Mouse (Mus musculus) MEL (cell line): ENCODE data around the gene Chpf. TPM values are rescaled to one million over a fixed set of nuclear protein-coding genes. Genes with fewer than 3 reads are reported as not detected.

Source experiments
- DNase-seq: peaks from one replicate; pipeline ENCODE4 v3.0.0; 2011; ENCODE audit warnings: low read depth, low spot score
- H3K27ac ChIP-seq: 2 replicates; pipeline ENCODE4 v1.5.1; 2012; ENCODE audit warnings: low read depth, mild to moderate bottlenecking, control low read depth, low read length, moderate library complexity; ENCODE audit not compliant: control insufficient read depth
- H3K27me3 ChIP-seq, 2 experiments: fragments of 150-350 bp in 1 of 2; sonication (generic) in 1 of 2; 2 replicates each; pipeline ENCODE4 v1.6.1; 2012; ENCODE audit warnings: low read length in 2 of 2, mild to moderate bottlenecking in 2 of 2, improper control_type of control experiment in 1 of 2, moderate library complexity in 1 of 2; ENCODE audit not compliant: insufficient read depth in 2 of 2, control insufficient read depth in 1 of 2
- H3K36me3 ChIP-seq, 2 experiments: 2 replicates each; pipeline ENCODE4 v1.6.1; 2012 to 2014; ENCODE audit warnings: low read length in 2 of 2, improper control_type of control experiment in 1 of 2, inconsistent platforms in 1 of 2, mild to moderate bottlenecking in 1 of 2; ENCODE audit not compliant: insufficient read depth in 2 of 2, control insufficient read depth in 1 of 2
- H3K4me1 ChIP-seq, 2 experiments: fragments of 150-350 bp in 1 of 2; sonication (generic) in 1 of 2; 2 replicates each; pipeline ENCODE4 v1.6.1; 2012; ENCODE audit warnings: low read length in 2 of 2, improper control_type of control experiment in 1 of 2, mild to moderate bottlenecking in 1 of 2; ENCODE audit not compliant: insufficient read depth in 2 of 2, control insufficient read depth in 1 of 2
- H3K4me3 ChIP-seq, 2 experiments: fragments of 150-350 bp in 1 of 2; sonication (generic) in 1 of 2; 2 replicates each; pipeline ENCODE4 v1.5.1; 2012; ENCODE audit warnings: low read depth in 2 of 2, low read length in 2 of 2, mild to moderate bottlenecking in 2 of 2, moderate library complexity in 2 of 2, control low read depth in 1 of 2, improper control_type of control experiment in 1 of 2; ENCODE audit not compliant: control insufficient read depth in 1 of 2, insufficient read depth in 1 of 2
- H3K79me2 ChIP-seq: 2 replicates; pipeline ENCODE4 v1.6.1; 2012; ENCODE audit warnings: mild to moderate bottlenecking, low read length, moderate library complexity; ENCODE audit not compliant: control insufficient read depth, poor library complexity, insufficient read depth
- H3K9ac ChIP-seq: 2 replicates; pipeline ENCODE4 v1.6.1; 2012; ENCODE audit warnings: low read depth, mild to moderate bottlenecking, control low read depth, low read length, moderate library complexity; ENCODE audit not compliant: control insufficient read depth, poor library complexity, severe bottlenecking
- H3K9me3 ChIP-seq: fragments of 150-350 bp; sonication (generic); replicated peaks from 2 replicates; pipeline ENCODE4 v1.6.1; 2012; ENCODE audit warnings: mild to moderate bottlenecking, low read length, improper control_type of control experiment, moderate library complexity; ENCODE audit not compliant: insufficient read depth
- CHD1 ChIP-seq: IDR thresholded peaks from 2 replicates; pipeline ENCODE4 v1.6.1; 2012; ENCODE audit warnings: low read depth, mild to moderate bottlenecking, inconsistent platforms, low read length, improper control_type of control experiment
- CHD2 ChIP-seq: IDR thresholded peaks from 2 replicates; pipeline ENCODE4 v1.6.1; 2011; ENCODE audit warnings: low read length, improper control_type of control experiment
- CTCF ChIP-seq, 3 experiments: IDR thresholded peaks in 2 of 3; conservative IDR thresholded peaks in 1 of 3; 2 replicates each; pipeline ENCODE4 v1.5.1; 2011 to 2012; ENCODE audit warnings: low read length in 3 of 3, low read depth in 2 of 3, mild to moderate bottlenecking in 2 of 3, improper control_type of control experiment in 1 of 3, inconsistent platforms in 1 of 3, mixed read lengths in 1 of 3, moderate library complexity in 1 of 3; ENCODE audit not compliant: control insufficient read depth in 1 of 3, insufficient read depth in 1 of 3, poor library complexity in 1 of 3, severe bottlenecking in 1 of 3
- E2F4 ChIP-seq: IDR thresholded peaks from 2 replicates; pipeline ENCODE4 v1.6.1; 2011; ENCODE audit warnings: low read depth, low read length, improper control_type of control experiment, borderline replicate concordance
- ELF1 ChIP-seq: IDR thresholded peaks from 2 replicates; pipeline ENCODE4 v1.6.1; 2014; ENCODE audit warnings: low read depth, mild to moderate bottlenecking, inconsistent platforms, low read length, improper control_type of control experiment, moderate library complexity
- EP300 ChIP-seq, 2 experiments: IDR thresholded peaks; 2 replicates each; pipeline ENCODE4 v1.6.1; 2011; ENCODE audit warnings: improper control_type of control experiment in 2 of 2, low read length in 2 of 2, low read depth in 1 of 2, mild to moderate bottlenecking in 1 of 2
- GABPA ChIP-seq: IDR thresholded peaks from 2 replicates; pipeline ENCODE4 v1.6.1; 2012; ENCODE audit warnings: low read depth, mild to moderate bottlenecking, inconsistent platforms, low read length, improper control_type of control experiment, moderate library complexity
- GATA1 ChIP-seq: IDR thresholded peaks from 2 replicates; pipeline ENCODE4 v1.6.1; 2011; ENCODE audit warnings: low read depth, low read length, improper control_type of control experiment
- JUND ChIP-seq: IDR thresholded peaks from 2 replicates; pipeline ENCODE4 v1.6.1; 2011; ENCODE audit warnings: low read depth, mild to moderate bottlenecking, improper control_type of control experiment, low read length
- KAT2A ChIP-seq: conservative IDR thresholded peaks from 2 replicates; pipeline ENCODE4 v1.6.1; 2012; ENCODE audit warnings: low read depth, low read length, improper control_type of control experiment, inconsistent platforms
- MAX ChIP-seq: IDR thresholded peaks from 2 replicates; pipeline ENCODE4 v1.6.1; 2011; ENCODE audit warnings: low read length, improper control_type of control experiment
- MXI1 ChIP-seq: IDR thresholded peaks from 2 replicates; pipeline ENCODE4 v1.6.1; 2011; ENCODE audit warnings: mild to moderate bottlenecking, low read depth, low read length, improper control_type of control experiment
- MYB ChIP-seq: IDR thresholded peaks from 2 replicates; pipeline ENCODE4 v1.6.1; 2011; ENCODE audit warnings: mild to moderate bottlenecking, low read depth, low read length, improper control_type of control experiment
- MYC ChIP-seq: IDR thresholded peaks from 2 replicates; pipeline ENCODE4 v1.6.1; 2011; ENCODE audit warnings: low read depth, mild to moderate bottlenecking, low read length, improper control_type of control experiment, moderate library complexity
- POLR2AphosphoS5 ChIP-seq: IDR thresholded peaks from 2 replicates; pipeline ENCODE4 v1.6.1; 2012; ENCODE audit warnings: low read depth, borderline replicate concordance, mild to moderate bottlenecking, inconsistent platforms, low read length, moderate library complexity, mixed read lengths
- SIN3A ChIP-seq: IDR thresholded peaks from 2 replicates; pipeline ENCODE4 v1.6.1; 2012; ENCODE audit warnings: low read length, improper control_type of control experiment, inconsistent platforms
- SMC3 ChIP-seq: IDR thresholded peaks from 2 replicates; pipeline ENCODE4 v1.6.1; 2011; ENCODE audit warnings: low read depth, low read length, improper control_type of control experiment
- TAL1 ChIP-seq: IDR thresholded peaks from 2 replicates; pipeline ENCODE4 v1.6.1; 2012; ENCODE audit warnings: mild to moderate bottlenecking, inconsistent platforms, low read length, moderate library complexity, mixed read lengths
- TBP ChIP-seq: IDR thresholded peaks from 2 replicates; pipeline ENCODE4 v1.8.0; 2011; ENCODE audit warnings: low read depth, low read length, improper control_type of control experiment
- TCF12 ChIP-seq: IDR thresholded peaks from 2 replicates; pipeline ENCODE4 v1.6.1; 2014; ENCODE audit warnings: low read depth, mild to moderate bottlenecking, inconsistent platforms, low read length, improper control_type of control experiment, moderate library complexity
- UBTF ChIP-seq: IDR thresholded peaks from 2 replicates; pipeline ENCODE4 v1.6.1; 2012; ENCODE audit warnings: low read depth, mild to moderate bottlenecking, inconsistent platforms, low read length, improper control_type of control experiment, moderate library complexity, borderline replicate concordance; ENCODE audit not compliant: insufficient read depth
- USF1 ChIP-seq: IDR thresholded peaks from 2 replicates; pipeline ENCODE4 v1.6.1; 2014; ENCODE audit warnings: low read depth, mild to moderate bottlenecking, inconsistent platforms, low read length, improper control_type of control experiment, moderate library complexity
- USF2 ChIP-seq, 2 experiments: IDR thresholded peaks; 2 replicates each; pipeline ENCODE4 v1.6.1; 2011 to 2012; ENCODE audit warnings: improper control_type of control experiment in 2 of 2, low read length in 2 of 2, borderline replicate concordance in 1 of 2, inconsistent platforms in 1 of 2, low read depth in 1 of 2, mild to moderate bottlenecking in 1 of 2; ENCODE audit not compliant: insufficient read depth in 1 of 2
- ZC3H11A ChIP-seq: IDR thresholded peaks from 2 replicates; pipeline ENCODE4 v1.6.1; 2012; ENCODE audit warnings: low read depth, mild to moderate bottlenecking, inconsistent platforms, low read length, improper control_type of control experiment
- ZKSCAN1 ChIP-seq: IDR thresholded peaks from 2 replicates; pipeline ENCODE4 v1.6.1; 2012; ENCODE audit warnings: low read depth, mild to moderate bottlenecking, inconsistent platforms, low read length, improper control_type of control experiment, moderate library complexity
- ZMIZ1 ChIP-seq: IDR thresholded peaks from 2 replicates; pipeline ENCODE4 v1.6.1; 2012; ENCODE audit warnings: low read depth, mild to moderate bottlenecking, inconsistent platforms, low read length, improper control_type of control experiment, moderate library complexity
- polyA plus RNA-seq, 2 experiments: library from polyadenylated mRNA; stranded (reverse) in 1 of 2; unstranded in 1 of 2; fragments of >175 nt in 1 of 2; fragments of >200 nt in 1 of 2; gene quantifications; 2 replicates each; pipeline versions ENCODE4 v1.2.1 to v1.2.4; 2012; ENCODE audit warnings: low replicate concordance in 2 of 2, low read depth in 1 of 2; ENCODE audit not compliant: insufficient read length in 2 of 2, insufficient read depth in 1 of 2, missing spikeins in 1 of 2
- total RNA-seq: library from RNA; depleted of rRNA; stranded (reverse); fragments of 300-350 nt; gene quantifications from 2 replicates; pipeline ENCODE4 v1.2.3, GENCODE M21; 2012

Chpf gene
- total and polyA plus RNA-seq, 3 experiments, result 32.3 to 49.0 TPM; not detected in 1

DNA sequence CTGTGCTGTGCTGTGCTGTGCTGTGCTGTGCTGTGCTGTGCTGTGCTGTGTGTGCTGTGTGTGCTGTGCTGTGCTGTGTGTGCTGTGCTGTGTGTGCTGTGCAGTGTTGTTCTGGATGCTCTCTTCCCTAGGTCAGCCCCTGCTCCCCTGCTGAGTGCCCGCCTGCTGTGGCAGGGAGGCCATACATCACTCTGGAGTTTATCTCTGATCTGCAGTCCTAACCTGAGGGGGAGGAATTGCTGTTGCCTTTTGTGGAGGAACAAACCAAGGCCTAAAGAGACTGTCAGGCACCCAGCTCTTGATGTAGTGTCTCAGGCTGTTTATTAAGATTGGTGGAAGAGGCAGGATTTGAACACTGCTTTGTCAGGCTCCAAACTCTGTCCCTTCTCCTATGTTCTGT, 16.5 kb downstream of the Chpf start (continued):
- no peak for TF ChIP-seq MYC
- TF ChIP-seq SMC3, result no peak
- TF ChIP-seq POLR2AphosphoS5, result no peak
- no peak for TF ChIP-seq CHD2
- TF ChIP-seq TBP, result no peak
- TF ChIP-seq ZMIZ1, result no peak
- TF ChIP-seq CHD1, result no peak
- no peak for TF ChIP-seq USF1
- TF ChIP-seq ZKSCAN1, result no peak
- no peak for TF ChIP-seq JUND
- TF ChIP-seq UBTF, result no peak
- no peak for TF ChIP-seq MXI1
- no peak for TF ChIP-seq MAX

DNA sequence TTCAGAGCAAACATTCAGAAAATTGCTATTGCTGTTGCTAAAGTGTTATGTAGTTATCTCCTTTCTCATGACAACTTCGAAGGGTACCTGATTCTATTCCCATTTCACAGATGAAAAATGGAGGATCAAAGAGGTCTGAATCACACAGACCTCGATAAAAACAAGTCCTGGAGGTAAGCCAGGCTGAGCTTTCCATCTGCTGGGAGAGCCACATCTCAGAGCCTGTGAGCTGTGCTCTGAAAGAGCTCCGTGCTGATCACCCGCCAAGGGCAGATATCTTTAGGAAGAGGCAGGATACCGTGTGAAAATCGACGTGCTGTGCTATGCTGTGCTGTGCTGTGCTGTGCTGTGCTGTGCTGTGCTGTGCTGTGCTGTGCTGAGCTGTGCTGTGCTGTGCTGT, 18.8 kb downstream of the Chpf start:
- no peak for DNase-seq
- Histone ChIP-seq H3K36me3 (peaks cover 0 to 19% of the 10 kb centered on the region in 2 experiments; a peak in 2 of 4 replicates), H3K27me3 (no peaks in the 10 kb centered on the region), H3K4me3 (no peak overlapping the region), H3K27ac (no peak overlapping the region), H3K79me2 (no peaks in the 10 kb centered on the region), H3K4me1 (peaks cover 11 to 29% of the 10 kb centered on the region in 2 experiments), H3K9me3 (no peaks in the 10 kb centered on the region), H3K9ac (no peak overlapping the region)
- TF ChIP-seq MXI1, result no peak

DNA sequence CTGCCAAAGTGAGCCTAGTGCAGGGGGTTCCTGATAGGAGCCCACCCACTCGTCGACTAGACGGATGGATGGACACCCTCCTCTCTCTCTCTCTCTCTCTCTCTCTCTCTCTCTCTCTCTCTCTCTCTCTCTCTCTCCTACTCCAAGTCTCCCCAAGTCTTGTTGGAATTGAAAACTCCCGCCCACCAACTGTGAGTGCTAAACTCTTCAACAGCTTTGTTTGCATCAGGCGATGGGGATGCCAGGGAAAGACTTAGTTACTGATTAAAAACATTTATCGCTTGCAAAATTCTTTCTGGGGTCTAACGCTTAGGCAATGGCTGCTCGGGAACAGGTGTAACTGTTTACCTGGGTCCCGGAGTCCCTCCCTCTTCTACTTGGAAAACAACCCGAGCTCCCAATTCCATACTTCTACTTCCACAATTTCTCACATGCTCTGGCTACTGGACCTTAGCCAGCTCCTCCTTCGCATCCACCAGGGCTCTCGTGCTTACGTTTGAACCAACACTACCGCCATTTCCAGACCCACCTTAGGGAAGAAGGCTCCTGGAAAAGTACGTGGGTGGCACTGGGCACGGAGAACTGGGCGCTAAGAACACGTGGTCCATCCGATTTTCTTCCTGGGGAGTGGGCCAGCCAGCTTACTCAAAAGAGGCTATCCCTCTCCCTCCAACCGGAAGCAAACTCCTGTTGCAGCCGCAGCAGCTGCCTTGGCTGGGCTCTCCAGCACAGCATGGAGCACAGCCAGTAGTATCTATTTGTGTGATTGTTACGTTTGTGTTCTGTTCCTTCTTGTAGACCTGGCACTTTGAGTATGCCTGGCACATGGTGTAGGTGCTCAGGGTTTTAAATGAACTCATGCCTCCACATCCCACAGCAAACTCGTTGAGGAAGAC, 20.1 kb downstream of the Chpf start:
- Histone ChIP-seq H3K36me3 (peaks cover 0 to 11% of the 10 kb centered on the region in 2 experiments; a peak in 2 of 4 replicates), H3K9me3 (no peaks in the 10 kb centered on the region), H3K4me3 (no peak overlapping the region), H3K27ac (no peak overlapping the region), H3K27me3 (peaks cover 0 to 3% of the 10 kb centered on the region in 2 experiments; a peak in 2 of 4 replicates), H3K9ac (no peak overlapping the region), H3K79me2 (no peaks in the 10 kb centered on the region), H3K4me1 (peaks cover 8 to 17% of the 10 kb centered on the region in 2 experiments)
- TF ChIP-seq TCF12 (no peak), EP300 (IDR thresholded peaks at IDR 0.05; ENCODE audit: low read depth in 1 of 2, low read length in 2 of 2) (no peak), KAT2A (no peak), TAL1 (no peak), CHD2 (no peak), ELF1 (no peak), SIN3A (no peak), CTCF (IDR thresholded peaks at IDR 0.05 in 2 of 3, conservative IDR thresholded peaks at IDR 0.05 in 1 of 3; ENCODE audit: control insufficient read depth in 1 of 3, insufficient read depth in 1 of 3, low read depth in 2 of 3, low read length in 3 of 3, poor library complexity in 1 of 3, severe bottlenecking in 1 of 3) (no peak), USF2 (IDR thresholded peaks at IDR 0.05; ENCODE audit: borderline replicate concordance in 1 of 2, insufficient read depth in 1 of 2, low read depth in 1 of 2, low read length in 2 of 2) (no peak), MYC (no peak), ZC3H11A (no peak), POLR2AphosphoS5 (no peak), MYB (no peak), GABPA (no peak), GATA1 (no peak), ZMIZ1 (no peak), TBP (no peak), E2F4 (no peak)
- TF ChIP-seq, all 39 proteins: peak for 0
- DNase-seq, result no peak
